Mouse (Mus musculus): ENCODE results near the gene Magi2.
"Not testable (repeated sequence)": the region's sequence is repeated elsewhere in the genome, so short reads cannot be mapped to it uniquely, and the experiment has no call there.

Gene Magi2

GRCm38 (mm10) chr5:20257419-20257818 lies 1030.6 kb downstream of the Magi2 start:
- no peak for DNase-seq

- no peak for DNase-seq
Observed at GRCm38 (mm10) chr5:20259719-20260118, 1032.9 kb downstream of the Magi2 start.

- DNase-seq = not testable (repeated sequence)
Observed at GRCm38 (mm10) chr5:20272680-20273079, 1045.8 kb downstream of the Magi2 start.

GRCm38 (mm10) chr5:20275632-20276031 lies 1048.8 kb downstream of the Magi2 start:
- DNase-seq = no peak

- no peak for DNase-seq
Observed at GRCm38 (mm10) chr5:20285080-20285840, 1058.4 kb downstream of the Magi2 start.

- DNase-seq = no peak
Observed at GRCm38 (mm10) chr5:20294521-20294920, 1067.7 kb downstream of the Magi2 start.

- DNase-seq = no peak
Observed at GRCm38 (mm10) chr5:20299816-20300215, 1073.0 kb downstream of the Magi2 start.

- no peak for DNase-seq
Observed at GRCm38 (mm10) chr5:20303056-20303965, 1076.5 kb downstream of the Magi2 start.

- no peak for DNase-seq
Observed at GRCm38 (mm10) chr5:20320970-20321369, 1094.1 kb downstream of the Magi2 start.

- DNase-seq = no peak
Observed at GRCm38 (mm10) chr5:20325290-20325689, 1098.5 kb downstream of the Magi2 start.

- no peak for DNase-seq
Observed at GRCm38 (mm10) chr5:20328901-20329300, 1102.1 kb downstream of the Magi2 start.

- DNase-seq = no peak
Observed at GRCm38 (mm10) chr5:20330025-20330424, 1103.2 kb downstream of the Magi2 start.

GRCm38 (mm10) chr5:20332574-20332973 lies 1105.7 kb downstream of the Magi2 start:
- no peak for DNase-seq

GRCm38 (mm10) chr5:20334549-20334948 lies 1107.7 kb downstream of the Magi2 start:
- DNase-seq = no peak

- DNase-seq = no peak
Observed at GRCm38 (mm10) chr5:20352941-20353340, 1126.1 kb downstream of the Magi2 start.

- DNase-seq = no peak
Observed at GRCm38 (mm10) chr5:20358437-20358836, 1131.6 kb downstream of the Magi2 start.

GRCm38 (mm10) chr5:20359021-20359420 lies 1132.2 kb downstream of the Magi2 start:
- no peak for DNase-seq

GRCm38 (mm10) chr5:20362154-20362553 lies 1135.3 kb downstream of the Magi2 start:
- DNase-seq = no peak

GRCm38 (mm10) chr5:20363216-20363615 lies 1136.4 kb downstream of the Magi2 start:
- no peak for DNase-seq

- no peak for DNase-seq
Observed at GRCm38 (mm10) chr5:20373586-20373985, 1146.8 kb downstream of the Magi2 start.

GRCm38 (mm10) chr5:20378071-20378800 lies 1151.4 kb downstream of the Magi2 start:
- no peak for DNase-seq

- no peak for DNase-seq
Observed at GRCm38 (mm10) chr5:20404533-20404932, 1177.7 kb downstream of the Magi2 start.

GRCm38 (mm10) chr5:20406626-20407025 lies 1179.8 kb downstream of the Magi2 start:
- DNase-seq = no peak
